9 mouse cellular contexts compared by ENCODE assay signal in the genomic region with DNA sequence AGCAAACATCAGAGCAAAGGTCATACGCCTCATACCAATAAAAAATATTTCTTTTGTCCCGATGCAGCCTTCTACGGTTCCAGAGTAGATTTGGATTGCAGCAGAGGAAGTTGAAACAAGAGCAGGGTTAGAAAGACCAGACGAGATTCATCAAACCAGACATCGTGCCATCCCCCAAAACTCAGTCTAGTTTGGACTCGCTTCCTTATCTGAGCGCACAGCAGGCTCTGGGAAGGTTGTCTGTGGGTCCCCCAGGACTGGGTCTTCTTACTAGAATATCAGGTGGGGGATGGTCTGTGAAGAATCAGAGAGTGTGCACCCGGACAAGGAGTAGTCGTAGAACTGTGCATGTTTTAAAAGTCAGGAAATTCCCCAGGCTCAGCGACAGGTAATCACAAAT.
DNase-seq lines count a peak whose midpoint lies in the region; ATAC-seq and TF ChIP-seq lines count a peak whose summit lies in the region.
"Had no signal": no experiment of that assay in that cellular context is flagged by ENCODE, and none has a peak within 500 bp of the region (broad histone marks: within the 10 kb centered on the region; RNA-seq: fewer than 3 reads in every experiment).

No protein-coding gene starts in this region.

- 62% methylated on average over 10 of the region's 10 CpGs for WGBS in hindbrain, embryonic 13.5 days
- 58% methylated on average over 10 of the region's 10 CpGs for WGBS in hindbrain, embryonic 11.5 days
- WGBS in heart, postnatal 0 days, result 26% methylated on average over 10 of the region's 10 CpGs
- WGBS in liver, embryonic 13.5 days (ENCODE audit: insufficient replicate concordance), result 35% methylated on average over 10 of the region's 10 CpGs
- WGBS in neural tube, embryonic 15.5 days, result 64% methylated on average over 10 of the region's 10 CpGs

- no peak for ATAC-seq in hindbrain, embryonic 13.5 days (ENCODE audit: low FRiP score)
- ATAC-seq in hindbrain, embryonic 11.5 days (ENCODE audit: low FRiP score), result no peak
- no peak for ATAC-seq in heart, postnatal 0 days (ENCODE audit: insufficient read depth, low read depth)
- ATAC-seq in liver, embryonic 13.5 days (ENCODE audit: low read depth), result no peak
- ATAC-seq in neural tube, embryonic 15.5 days (ENCODE audit: low FRiP score), result no peak

- TF ChIP-seq CTCF in heart, postnatal 0 days (IDR thresholded peaks at IDR 0.05; ENCODE audit: low read depth), result no peak

- TF ChIP-seq EP300 in heart, postnatal 0 days (IDR thresholded peaks at IDR 0.05; ENCODE audit: low read depth), result no peak

- H3K4me1 ChIP-seq in hindbrain, embryonic 13.5 days (replicated peaks), result peaks cover 17% of the 10 kb centered on the region
- no peaks in the 10 kb centered on the region for H3K4me1 ChIP-seq in hindbrain, embryonic 11.5 days (replicated peaks; ENCODE audit: control insufficient read depth, insufficient read depth, low read length)
- no peaks in the 10 kb centered on the region for H3K4me1 ChIP-seq in heart, postnatal 0 days (ENCODE audit: control insufficient read depth, insufficient read depth)
- H3K4me1 ChIP-seq in liver, embryonic 13.5 days (replicated peaks), result peaks cover 3% of the 10 kb centered on the region; the same call in 1 of the 2 replicates
- H3K4me1 ChIP-seq in neural tube, embryonic 15.5 days, result 0 out of 2 replicates have a peak, but pooled peaks cover 11% of the 10 kb centered on the region

- no peaks in the 10 kb centered on the region for H3K36me3 ChIP-seq in hindbrain, embryonic 13.5 days
- no peaks in the 10 kb centered on the region for H3K36me3 ChIP-seq in hindbrain, embryonic 11.5 days (ENCODE audit: control insufficient read depth, insufficient read depth, low read length)
- H3K36me3 ChIP-seq in heart, postnatal 0 days (replicated peaks; ENCODE audit: control insufficient read depth, insufficient read depth, low read length), result no peaks in the 10 kb centered on the region
- no peaks in the 10 kb centered on the region for H3K36me3 ChIP-seq in liver, embryonic 13.5 days
- H3K36me3 ChIP-seq in neural tube, embryonic 15.5 days, result no peaks in the 10 kb centered on the region

- no peak overlapping the region for H3K4me2 ChIP-seq in hindbrain, embryonic 13.5 days
- no peak overlapping the region for H3K4me2 ChIP-seq in hindbrain, embryonic 11.5 days (replicated peaks; ENCODE audit: low read depth, low read length)
- peak overlapping the region; percentile 57 for H3K4me2 ChIP-seq in heart, postnatal 0 days (ENCODE audit: low read depth, low read length)
- H3K4me2 ChIP-seq in liver, embryonic 13.5 days, result peak overlapping the region; percentile 43
- no peak overlapping the region for H3K4me2 ChIP-seq in neural tube, embryonic 15.5 days

- H3K9ac ChIP-seq in hindbrain, embryonic 13.5 days, result no peak overlapping the region
- H3K9ac ChIP-seq in hindbrain, embryonic 11.5 days (ENCODE audit: low read depth, low read length), result no peak overlapping the region
- H3K9ac ChIP-seq in heart, postnatal 0 days (replicated peaks; ENCODE audit: low read depth, low read length), result peak overlapping the region; percentile 8
- H3K9ac ChIP-seq in liver, embryonic 13.5 days, result no peak overlapping the region
- H3K9ac ChIP-seq in neural tube, embryonic 15.5 days (replicated peaks), result no peak overlapping the region

- H3K27me3 ChIP-seq in hindbrain, embryonic 13.5 days, result no peaks in the 10 kb centered on the region
- H3K27me3 ChIP-seq in hindbrain, embryonic 11.5 days (ENCODE audit: control insufficient read depth, insufficient read depth, low read length), result no peaks in the 10 kb centered on the region
- H3K27me3 ChIP-seq in heart, postnatal 0 days (ENCODE audit: control insufficient read depth, insufficient read depth, low read length), result no peaks in the 10 kb centered on the region
- H3K27me3 ChIP-seq in liver, embryonic 13.5 days, result no peaks in the 10 kb centered on the region
- no peaks in the 10 kb centered on the region for H3K27me3 ChIP-seq in neural tube, embryonic 15.5 days (replicated peaks)

- no peak overlapping the region for H3K4me3 ChIP-seq in hindbrain, embryonic 13.5 days
- H3K4me3 ChIP-seq in hindbrain, embryonic 11.5 days (ENCODE audit: low read depth, low read length), result no peak overlapping the region
- peak overlapping the region; percentile 37 for H3K4me3 ChIP-seq in heart, postnatal 0 days (ENCODE audit: low read depth, low read length)
- H3K4me3 ChIP-seq in liver, embryonic 13.5 days (replicated peaks), result peak overlapping the region; percentile 10; the same call in 1 of the 2 replicates
- H3K4me3 ChIP-seq in neural tube, embryonic 15.5 days (replicated peaks), result no peak overlapping the region

- no peaks in the 10 kb centered on the region for H3K9me3 ChIP-seq in hindbrain, embryonic 13.5 days
- no peaks in the 10 kb centered on the region for H3K9me3 ChIP-seq in hindbrain, embryonic 11.5 days (ENCODE audit: control insufficient read depth, low read length)
- no peaks in the 10 kb centered on the region for H3K9me3 ChIP-seq in heart, postnatal 0 days (replicated peaks; ENCODE audit: control insufficient read depth, low read length)
- H3K9me3 ChIP-seq in liver, embryonic 13.5 days (replicated peaks), result no peaks in the 10 kb centered on the region
- H3K9me3 ChIP-seq in neural tube, embryonic 15.5 days (replicated peaks), result no peaks in the 10 kb centered on the region

- DNase-seq in hindbrain, embryonic 11.5 days (ENCODE audit: low spot score), result no peak
- peak; percentile 63 for DNase-seq in embryo, embryonic 10.5 days (ENCODE audit: low spot score)
- DNase-seq in heart, postnatal 0 days (ENCODE audit: low spot score), result no peak
- DNase-seq in liver, embryonic 13.5 days, result no peak
- DNase-seq in left cerebral cortex, adult 8-10 months (ENCODE audit: low spot score in 2 of 2), result no peak
- no peak for DNase-seq in cerebellum, adult 11 months
- DNase-seq: right cerebral cortex, postnatal 4 days had no signal

- peak overlapping the region; percentile 35; the same call in 1 of the 2 replicates for H3K27ac ChIP-seq in hindbrain, embryonic 13.5 days
- no peak overlapping the region; the same call in 1 of the 2 replicates for H3K27ac ChIP-seq in hindbrain, embryonic 11.5 days (ENCODE audit: low read depth, low read length)
- H3K27ac ChIP-seq in heart, postnatal 0 days (ENCODE audit: low read depth), result peak overlapping the region; percentile 6; the same call in 1 of the 2 replicates
- H3K27ac ChIP-seq in liver, embryonic 13.5 days, result no peak overlapping the region
- no peak overlapping the region for H3K27ac ChIP-seq in neural tube, embryonic 15.5 days (replicated peaks)

Comparison
In these comparisons a context has a peak if more than half of its experiments do, and no peak if none do; other contexts are left out.
1. H3K27ac ChIP-seq: peak in hindbrain, embryonic 13.5 days (single experiment) and heart, postnatal 0 days (single experiment); none in hindbrain, embryonic 11.5 days (single experiment), liver, embryonic 13.5 days (single experiment) and neural tube, embryonic 15.5 days (single experiment).
2. H3K4me2 ChIP-seq: peak in heart, postnatal 0 days (single experiment) and liver, embryonic 13.5 days (single experiment); none in hindbrain, embryonic 13.5 days (single experiment), hindbrain, embryonic 11.5 days (single experiment) and neural tube, embryonic 15.5 days (single experiment).
3. H3K4me3 ChIP-seq: peak in heart, postnatal 0 days (single experiment) and liver, embryonic 13.5 days (single experiment); none in hindbrain, embryonic 13.5 days (single experiment), hindbrain, embryonic 11.5 days (single experiment) and neural tube, embryonic 15.5 days (single experiment).